Mouse (Mus musculus) MEL (cell line): Measurements from ENCODE around the gene Wdfy1. TPM values are rescaled to one million over a fixed set of nuclear protein-coding genes. Genes with fewer than 3 reads are reported as not detected.

ENCODE experiments used
- DNase-seq: peaks from one replicate; pipeline ENCODE4 v3.0.0; 2011; ENCODE audit warnings: low read depth, low spot score
- H3K27ac ChIP-seq: 2 replicates; pipeline ENCODE4 v1.5.1; 2012; ENCODE audit warnings: low read depth, mild to moderate bottlenecking, control low read depth, low read length, moderate library complexity; ENCODE audit not compliant: control insufficient read depth
- H3K27me3 ChIP-seq, 2 experiments: fragments of 150-350 bp in 1 of 2; sonication (generic) in 1 of 2; 2 replicates each; pipeline ENCODE4 v1.6.1; 2012; ENCODE audit warnings: low read length in 2 of 2, mild to moderate bottlenecking in 2 of 2, improper control_type of control experiment in 1 of 2, moderate library complexity in 1 of 2; ENCODE audit not compliant: insufficient read depth in 2 of 2, control insufficient read depth in 1 of 2
- H3K36me3 ChIP-seq, 2 experiments: 2 replicates each; pipeline ENCODE4 v1.6.1; 2012 to 2014; ENCODE audit warnings: low read length in 2 of 2, improper control_type of control experiment in 1 of 2, inconsistent platforms in 1 of 2, mild to moderate bottlenecking in 1 of 2; ENCODE audit not compliant: insufficient read depth in 2 of 2, control insufficient read depth in 1 of 2
- H3K4me1 ChIP-seq, 2 experiments: fragments of 150-350 bp in 1 of 2; sonication (generic) in 1 of 2; 2 replicates each; pipeline ENCODE4 v1.6.1; 2012; ENCODE audit warnings: low read length in 2 of 2, improper control_type of control experiment in 1 of 2, mild to moderate bottlenecking in 1 of 2; ENCODE audit not compliant: insufficient read depth in 2 of 2, control insufficient read depth in 1 of 2
- H3K4me3 ChIP-seq, 2 experiments: fragments of 150-350 bp in 1 of 2; sonication (generic) in 1 of 2; 2 replicates each; pipeline ENCODE4 v1.5.1; 2012; ENCODE audit warnings: low read depth in 2 of 2, low read length in 2 of 2, mild to moderate bottlenecking in 2 of 2, moderate library complexity in 2 of 2, control low read depth in 1 of 2, improper control_type of control experiment in 1 of 2; ENCODE audit not compliant: control insufficient read depth in 1 of 2, insufficient read depth in 1 of 2
- H3K79me2 ChIP-seq: 2 replicates; pipeline ENCODE4 v1.6.1; 2012; ENCODE audit warnings: mild to moderate bottlenecking, low read length, moderate library complexity; ENCODE audit not compliant: control insufficient read depth, poor library complexity, insufficient read depth
- H3K9ac ChIP-seq: 2 replicates; pipeline ENCODE4 v1.6.1; 2012; ENCODE audit warnings: low read depth, mild to moderate bottlenecking, control low read depth, low read length, moderate library complexity; ENCODE audit not compliant: control insufficient read depth, poor library complexity, severe bottlenecking
- H3K9me3 ChIP-seq: fragments of 150-350 bp; sonication (generic); replicated peaks from 2 replicates; pipeline ENCODE4 v1.6.1; 2012; ENCODE audit warnings: mild to moderate bottlenecking, low read length, improper control_type of control experiment, moderate library complexity; ENCODE audit not compliant: insufficient read depth
- CHD1 ChIP-seq: IDR thresholded peaks from 2 replicates; pipeline ENCODE4 v1.6.1; 2012; ENCODE audit warnings: low read depth, mild to moderate bottlenecking, inconsistent platforms, low read length, improper control_type of control experiment
- HCFC1 ChIP-seq: IDR thresholded peaks from 2 replicates; pipeline ENCODE4 v1.6.1; 2012; ENCODE audit warnings: low read depth, mild to moderate bottlenecking, inconsistent platforms, low read length, improper control_type of control experiment, moderate library complexity
- MXI1 ChIP-seq: IDR thresholded peaks from 2 replicates; pipeline ENCODE4 v1.6.1; 2011; ENCODE audit warnings: mild to moderate bottlenecking, low read depth, low read length, improper control_type of control experiment
- MYC ChIP-seq: IDR thresholded peaks from 2 replicates; pipeline ENCODE4 v1.6.1; 2011; ENCODE audit warnings: low read depth, mild to moderate bottlenecking, low read length, improper control_type of control experiment, moderate library complexity
- NELFE ChIP-seq: IDR thresholded peaks from 2 replicates; pipeline ENCODE4 v1.6.1; 2011; ENCODE audit warnings: low read depth, low read length, improper control_type of control experiment
- NRF1 ChIP-seq: IDR thresholded peaks from 2 replicates; pipeline ENCODE4 v1.6.1; 2014; ENCODE audit warnings: low read depth, mild to moderate bottlenecking, inconsistent platforms, low read length, improper control_type of control experiment, moderate library complexity; ENCODE audit not compliant: poor library complexity, insufficient read depth, severe bottlenecking
- POLR2A ChIP-seq, 2 experiments: IDR thresholded peaks; 2 replicates each; pipeline ENCODE4 v1.6.1; 2011 to 2012; ENCODE audit warnings: low read length in 2 of 2, mild to moderate bottlenecking in 2 of 2, control low read depth in 1 of 2, improper control_type of control experiment in 1 of 2, low read depth in 1 of 2, moderate library complexity in 1 of 2; ENCODE audit not compliant: control insufficient read depth in 1 of 2, insufficient read depth in 1 of 2, poor library complexity in 1 of 2
- POLR2AphosphoS5 ChIP-seq: IDR thresholded peaks from 2 replicates; pipeline ENCODE4 v1.6.1; 2012; ENCODE audit warnings: low read depth, borderline replicate concordance, mild to moderate bottlenecking, inconsistent platforms, low read length, moderate library complexity, mixed read lengths
- SIN3A ChIP-seq: IDR thresholded peaks from 2 replicates; pipeline ENCODE4 v1.6.1; 2012; ENCODE audit warnings: low read length, improper control_type of control experiment, inconsistent platforms
- SMC3 ChIP-seq: IDR thresholded peaks from 2 replicates; pipeline ENCODE4 v1.6.1; 2011; ENCODE audit warnings: low read depth, low read length, improper control_type of control experiment
- TAL1 ChIP-seq: IDR thresholded peaks from 2 replicates; pipeline ENCODE4 v1.6.1; 2012; ENCODE audit warnings: mild to moderate bottlenecking, inconsistent platforms, low read length, moderate library complexity, mixed read lengths
- TBP ChIP-seq: IDR thresholded peaks from 2 replicates; pipeline ENCODE4 v1.8.0; 2011; ENCODE audit warnings: low read depth, low read length, improper control_type of control experiment
- ZKSCAN1 ChIP-seq: IDR thresholded peaks from 2 replicates; pipeline ENCODE4 v1.6.1; 2012; ENCODE audit warnings: low read depth, mild to moderate bottlenecking, inconsistent platforms, low read length, improper control_type of control experiment, moderate library complexity
- polyA plus RNA-seq, 2 experiments: library from polyadenylated mRNA; stranded (reverse) in 1 of 2; unstranded in 1 of 2; fragments of >175 nt in 1 of 2; fragments of >200 nt in 1 of 2; gene quantifications; 2 replicates each; pipeline versions ENCODE4 v1.2.1 to v1.2.4; 2012; ENCODE audit warnings: low replicate concordance in 2 of 2, low read depth in 1 of 2; ENCODE audit not compliant: insufficient read length in 2 of 2, insufficient read depth in 1 of 2, missing spikeins in 1 of 2
- total RNA-seq: library from RNA; depleted of rRNA; stranded (reverse); fragments of 300-350 nt; gene quantifications from 2 replicates; pipeline ENCODE4 v1.2.3, GENCODE M21; 2012; rRNA removed

Wdfy1 gene
- total and polyA plus RNA-seq, 3 experiments, result 17.6 to 25.0 TPM; not detected in 1

DNA sequence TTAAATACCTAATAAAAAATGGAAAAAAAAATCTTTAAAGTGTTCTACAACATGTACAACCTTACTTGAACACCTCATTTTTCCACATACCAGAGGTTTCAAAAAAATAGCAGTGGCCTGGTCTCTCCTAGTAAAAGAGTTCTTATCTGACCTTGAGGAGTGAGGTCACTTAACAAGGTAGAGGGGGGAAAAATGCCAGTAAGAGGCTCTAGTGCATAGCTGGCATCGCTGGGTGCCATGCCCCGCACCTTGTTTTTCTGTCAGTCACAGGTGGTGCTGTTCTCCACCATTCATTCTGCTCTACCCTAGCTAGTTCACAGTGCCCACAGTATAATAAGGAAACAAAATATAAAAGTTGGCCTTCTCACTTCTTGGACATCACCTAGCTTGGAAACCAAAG is 121.0 kb downstream of the Wdfy1 start:
- no peaks in the 10 kb centered on the region for H3K36me3 ChIP-seq
- TF ChIP-seq POLR2AphosphoS5 (no peak), POLR2A (IDR thresholded peaks at IDR 0.05; ENCODE audit: control insufficient read depth in 1 of 2, insufficient read depth in 1 of 2, low read depth in 1 of 2, low read length in 2 of 2, poor library complexity in 1 of 2) (no peak), NELFE (no peak), CHD1 (no peak), SIN3A (no peak), HCFC1 (no peak), MXI1 (no peak), TBP (no peak), NRF1 (no peak), TAL1 (no peak), MYC (no peak), ZKSCAN1 (no peak), SMC3 (no peak)
- no peak overlapping the region for H3K9ac ChIP-seq

More for the DNA sequence above, 121.0 kb downstream of the Wdfy1 start:
- Histone ChIP-seq H3K4me3 (no peak overlapping the region), H3K9me3 (no peaks in the 10 kb centered on the region), H3K79me2 (peaks cover 2% of the 10 kb centered on the region), H3K4me1 (no peaks in the 10 kb centered on the region), H3K27me3 (no peaks in the 10 kb centered on the region), H3K27ac (no peak overlapping the region)
- no peak for DNase-seq

Other genes with a start within 250 kb of the Wdfy1 start
- gene Ap1s3, start 104.2 kb downstream of the Wdfy1 start, total RNA-seq, result 4.3 and 7.8 TPM in 2 replicates
- 10 to 100 TPM; 19.0 to 50.6 TPM for gene Ap1s3, start 104.2 kb downstream of the Wdfy1 start, polyA plus RNA-seq
- 52.6 and 58.5 TPM in 2 replicates for gene Mrpl44, start 125 bp downstream of the Wdfy1 start, total RNA-seq
- gene Mrpl44, start 125 bp downstream of the Wdfy1 start, polyA plus RNA-seq, result 10 to 100 TPM in 1 of 2 experiments, not detected in 1; 63.2 TPM
- gene Serpine2, start 85.0 kb upstream of the Wdfy1 start, total RNA-seq, result not detected in 2 replicates
- gene Serpine2, start 85.0 kb upstream of the Wdfy1 start, polyA plus RNA-seq, result not detected